Mouse (Mus musculus) cortical plate, adult 2 months (tissue): Measurements from ENCODE around the gene Bola1.

ENCODE experiments used
- CTCF ChIP-seq: fragments of 200-500 bp; IDR thresholded peaks from 2 replicates; pipeline ENCODE4 v1.5.1; 2011; ENCODE audit warnings: mild to moderate bottlenecking, control low read depth, low read length; ENCODE audit not compliant: insufficient read depth; ENCODE audit errors: extremely low read depth
- POLR2A ChIP-seq: fragments of 200-500 bp; IDR thresholded peaks from 2 replicates; pipeline ENCODE4 v1.6.1; 2011; ENCODE audit warnings: mild to moderate bottlenecking, low read length, control low read depth; ENCODE audit not compliant: insufficient read depth; ENCODE audit errors: extremely low read depth

DNA sequence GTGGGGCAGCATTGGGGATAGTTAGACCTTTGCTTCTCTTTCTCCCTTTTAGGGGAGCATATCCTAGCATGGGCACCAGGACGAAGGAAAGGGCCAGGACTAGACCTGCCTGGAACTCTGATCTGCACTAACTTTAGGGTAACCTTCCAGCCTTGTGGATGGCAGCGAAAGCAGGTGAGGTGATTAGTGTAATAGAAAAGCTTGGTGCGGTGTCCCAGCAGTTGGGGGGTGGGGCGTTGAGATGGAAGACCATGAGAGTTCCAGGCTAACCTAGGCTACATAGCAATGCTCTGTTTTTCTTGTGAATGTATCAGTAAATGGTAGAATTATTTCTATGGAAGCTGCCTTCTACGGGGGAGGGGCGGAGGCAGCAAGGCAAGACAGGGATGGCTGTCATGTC, 56.5 kb downstream of the Bola1 start:
- TF ChIP-seq CTCF (no peak), POLR2A (no peak)
